Mouse (Mus musculus): ENCODE results near the gene Zdhhc11.
A peak's percentile ranks its signal among the peaks of the same experiment; 100 is the strongest.
"Not testable (repeated sequence)": the region's sequence is repeated elsewhere in the genome, so short reads cannot be mapped to it uniquely, and the experiment has no call there.

Zdhhc11 gene

GRCm38 (mm10) chr13:74006881-74007280 is 43.2 kb downstream of the Zdhhc11 start:
- not testable (repeated sequence) for DNase-seq (ENCODE audit: low spot score in 2 of 2)

GRCm38 (mm10) chr13:74008216-74008615 is 44.6 kb downstream of the Zdhhc11 start:
- DNase-seq (ENCODE audit: low spot score in 2 of 2), result not testable (repeated sequence)

- peak; percentile 87 to 91 for DNase-seq (ENCODE audit: low spot score in 2 of 2)
Observed at GRCm38 (mm10) chr13:74008948-74009718, 45.5 kb downstream of the Zdhhc11 start, which contains the start of gene Tppp. Gene Tppp, plus strand, starts transcription at chr13:74009407.

DNA sequence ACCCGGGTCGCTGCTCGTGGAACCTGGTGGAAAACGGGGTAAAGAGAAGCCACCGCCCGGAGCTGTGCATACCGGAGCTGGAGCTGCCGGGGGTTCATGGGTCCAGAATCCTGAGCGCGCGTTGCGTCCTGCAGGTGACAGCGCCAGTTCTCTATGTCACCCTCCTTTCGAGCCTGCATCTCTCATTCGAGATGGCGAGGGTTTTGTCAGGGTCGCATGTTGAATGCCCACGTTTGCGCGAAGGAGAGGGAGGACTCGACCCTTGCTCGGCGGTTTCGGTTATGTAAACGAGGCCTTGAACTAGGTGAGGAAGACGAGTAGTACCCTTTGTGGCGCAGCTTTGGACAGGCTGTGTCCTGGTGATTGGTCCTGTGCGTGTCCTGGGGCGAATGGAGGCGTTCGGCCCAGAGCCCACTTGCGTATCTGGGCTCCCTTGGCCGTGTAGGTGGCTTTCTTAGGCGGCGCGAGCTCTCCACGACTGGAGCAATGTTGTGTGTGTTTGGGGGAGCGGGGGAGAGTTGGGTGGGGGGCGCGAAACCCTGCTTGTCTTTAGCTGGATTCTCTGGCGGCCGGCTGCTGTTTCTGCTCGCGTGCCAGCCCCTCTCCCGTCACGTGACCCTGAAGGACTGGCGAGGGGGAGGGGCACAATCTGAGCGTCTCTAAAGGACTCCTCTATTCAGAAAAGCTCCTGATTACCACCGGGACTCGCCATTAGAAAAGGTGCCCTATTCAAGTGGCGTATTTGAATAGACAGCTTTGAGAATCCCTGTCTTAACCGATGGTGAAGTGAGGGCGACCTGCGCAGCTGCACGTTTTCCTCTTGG is 46.4 kb downstream of the Zdhhc11 start:
- peak; percentile 75 to 77 for DNase-seq (ENCODE audit: low spot score in 2 of 2)

GRCm38 (mm10) chr13:74010678-74011077 is 47.0 kb downstream of the Zdhhc11 start:
- DNase-seq (ENCODE audit: low spot score in 2 of 2), result peak; percentile 38 to 42

DNA sequence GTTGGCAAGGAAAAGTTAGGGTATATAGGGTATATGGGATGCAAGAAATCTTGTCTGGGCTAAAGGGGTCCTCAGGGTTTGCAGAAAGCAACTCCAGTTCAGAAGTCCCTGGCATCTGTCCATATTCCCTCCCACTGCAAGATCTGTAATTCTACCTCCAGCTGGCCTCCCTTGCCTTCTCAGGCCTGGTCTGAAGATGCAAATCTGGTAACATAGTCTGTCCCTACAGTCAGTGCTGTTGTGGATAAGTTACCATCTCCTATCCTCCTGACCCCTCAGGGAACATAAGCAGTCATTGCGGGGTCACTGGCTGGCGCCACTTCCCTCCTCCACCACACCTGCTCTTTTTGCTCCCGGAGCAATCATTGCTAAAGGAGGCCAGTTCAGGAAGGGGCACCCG is 52.3 kb downstream of the Zdhhc11 start:
- DNase-seq (ENCODE audit: low spot score in 2 of 2), result no peak

- DNase-seq (ENCODE audit: low spot score in 2 of 2), result no peak
Observed at GRCm38 (mm10) chr13:74017426-74017825, 53.8 kb downstream of the Zdhhc11 start.

DNA sequence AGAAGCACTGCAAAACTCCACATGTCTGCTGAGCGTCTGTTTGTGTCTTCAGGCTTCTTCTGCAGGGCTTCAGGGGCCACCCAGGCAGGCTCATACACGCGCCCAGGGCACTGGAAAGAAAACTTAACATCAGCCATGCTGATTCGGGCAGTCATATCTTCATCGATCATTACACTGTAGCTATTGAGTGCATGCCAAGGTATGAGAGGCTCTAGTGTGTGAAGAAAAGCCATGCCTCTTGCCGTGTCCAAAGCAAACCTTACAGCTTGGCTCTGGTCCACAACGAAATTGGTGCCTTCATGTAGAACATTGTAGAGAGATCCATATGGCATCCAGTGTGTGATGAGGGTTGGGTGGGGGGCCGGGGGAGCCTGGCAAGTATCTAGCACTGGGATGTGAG is 55.4 kb downstream of the Zdhhc11 start:
- DNase-seq (ENCODE audit: low spot score in 2 of 2), result not testable (repeated sequence)

- no peak for DNase-seq (ENCODE audit: low spot score in 2 of 2)
Observed at GRCm38 (mm10) chr13:74025151-74026081, 61.8 kb downstream of the Zdhhc11 start.

DNA sequence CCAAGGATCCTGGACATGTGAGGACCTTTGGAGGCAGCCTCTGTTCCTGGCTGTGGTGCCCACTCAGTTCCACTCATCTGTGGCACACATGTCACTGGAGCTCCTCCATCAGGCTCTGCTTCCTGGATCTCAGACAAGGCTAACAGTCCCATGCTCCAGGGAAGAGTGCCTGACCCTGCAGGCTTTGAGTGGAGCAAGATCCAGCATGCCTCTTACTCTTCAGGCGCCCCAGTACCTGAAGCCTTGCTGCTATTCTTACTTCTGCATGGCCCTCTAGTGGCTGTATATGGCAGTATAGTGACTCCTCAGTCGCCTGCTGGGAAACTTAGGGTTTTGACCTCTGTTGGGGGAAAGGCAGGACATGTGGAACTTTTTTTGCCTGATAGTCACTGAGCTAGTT is 62.6 kb downstream of the Zdhhc11 start:
- DNase-seq (ENCODE audit: low spot score in 2 of 2), result no peak

- DNase-seq (ENCODE audit: low spot score in 2 of 2), result no peak
Observed at GRCm38 (mm10) chr13:74028116-74028515, 64.5 kb downstream of the Zdhhc11 start.

DNA sequence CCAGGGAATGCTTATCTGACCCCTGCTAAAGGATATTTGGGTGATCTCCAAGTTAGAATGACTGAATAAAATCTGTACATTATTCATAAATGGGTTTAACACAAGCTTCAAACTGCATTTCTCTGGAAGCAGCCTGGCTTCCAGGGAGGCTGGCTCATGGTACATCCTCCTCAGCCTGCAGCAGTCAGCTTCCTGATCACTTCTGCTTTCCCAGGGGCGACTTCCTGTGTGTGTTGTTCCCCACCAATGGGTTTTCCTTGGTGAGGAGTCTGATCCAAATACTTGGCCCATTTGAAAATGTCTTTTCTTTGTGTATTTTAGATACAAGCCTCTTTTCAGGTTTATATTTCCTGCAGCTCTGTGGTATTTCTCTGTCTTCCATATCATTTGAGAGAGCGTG is 65.4 kb downstream of the Zdhhc11 start:
- no peak for DNase-seq (ENCODE audit: low spot score in 2 of 2)

- DNase-seq (ENCODE audit: low spot score in 2 of 2), result no peak
Observed at GRCm38 (mm10) chr13:74030691-74031090, 67.0 kb downstream of the Zdhhc11 start.

DNA sequence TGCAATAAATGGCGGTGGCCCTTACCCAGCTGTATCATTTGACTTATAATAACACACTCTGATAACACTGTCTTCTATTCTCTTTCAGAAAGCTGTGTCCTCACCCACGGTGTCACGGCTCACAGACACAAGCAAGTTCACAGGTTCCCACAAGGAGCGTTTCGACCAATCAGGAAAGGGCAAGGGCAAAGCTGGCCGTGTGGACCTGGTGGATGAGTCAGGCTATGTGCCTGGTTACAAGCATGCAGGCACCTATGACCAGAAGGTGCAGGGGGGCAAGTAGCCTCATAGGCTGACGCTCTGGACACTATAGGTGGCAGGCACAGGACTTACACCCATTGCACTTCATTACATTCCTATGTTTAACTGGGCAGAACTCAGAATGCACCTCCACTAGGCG is 67.5 kb downstream of the Zdhhc11 start:
- DNase-seq (ENCODE audit: low spot score in 2 of 2), result no peak

DNA sequence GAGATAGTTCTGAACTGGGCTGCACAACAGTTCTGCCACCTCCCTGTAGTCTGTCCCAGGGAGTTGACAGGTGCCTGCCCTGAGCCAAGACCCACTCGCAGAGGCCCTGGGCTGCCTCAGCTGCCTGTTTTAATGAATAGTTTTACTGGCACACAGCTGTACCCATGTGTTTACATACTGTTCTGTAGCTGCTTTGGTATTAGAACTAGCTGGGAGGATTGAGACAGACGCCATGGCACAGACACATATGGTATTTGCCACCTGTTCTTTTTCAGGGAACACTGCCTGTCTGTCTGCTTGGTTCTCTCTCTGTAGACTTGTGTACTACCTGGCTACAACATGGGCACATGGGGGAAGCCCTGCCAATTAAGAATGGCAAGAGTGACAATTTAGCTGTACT is 71.1 kb downstream of the Zdhhc11 start:
- no peak for DNase-seq (ENCODE audit: low spot score in 2 of 2)

GRCm38 (mm10) chr13:74035776-74036175 is 72.1 kb downstream of the Zdhhc11 start:
- DNase-seq (ENCODE audit: low spot score in 2 of 2), result no peak

DNA sequence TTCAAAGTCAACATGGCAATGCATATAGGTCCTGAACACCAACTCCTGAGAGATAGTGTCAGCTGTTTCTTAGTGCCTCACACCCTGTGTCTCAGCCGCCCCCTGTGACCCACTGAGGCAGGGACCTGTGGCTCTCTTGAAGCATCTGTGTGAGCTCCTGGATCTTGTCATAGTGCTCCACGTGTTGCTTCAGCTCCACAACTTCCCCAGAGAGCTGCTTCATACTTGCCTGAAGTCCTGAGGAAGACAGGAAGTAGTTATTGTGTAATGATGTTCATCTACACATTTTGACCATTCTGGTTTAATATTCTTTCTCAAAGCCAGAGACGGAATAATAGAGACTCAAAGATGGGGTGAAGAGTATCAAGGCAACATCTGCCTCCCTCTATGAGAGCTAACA is 76.3 kb downstream of the Zdhhc11 start:
- no peak for DNase-seq (ENCODE audit: low spot score in 2 of 2)

Data from frontal cortex, postnatal 14 days (tissue).